Mouse (Mus musculus) cerebellum, postnatal 36 days (tissue): ENCODE data around the gene Picalm.
A peak's percentile ranks its signal among the peaks of the same experiment; 100 is the strongest.

Experiments
- DNase-seq, 2 experiments: peaks; one replicate each; pipeline ENCODE4 v3.0.0; 2021 to 2022; ENCODE audit warnings: mixed read lengths in 2 of 2

Picalm gene

DNA sequence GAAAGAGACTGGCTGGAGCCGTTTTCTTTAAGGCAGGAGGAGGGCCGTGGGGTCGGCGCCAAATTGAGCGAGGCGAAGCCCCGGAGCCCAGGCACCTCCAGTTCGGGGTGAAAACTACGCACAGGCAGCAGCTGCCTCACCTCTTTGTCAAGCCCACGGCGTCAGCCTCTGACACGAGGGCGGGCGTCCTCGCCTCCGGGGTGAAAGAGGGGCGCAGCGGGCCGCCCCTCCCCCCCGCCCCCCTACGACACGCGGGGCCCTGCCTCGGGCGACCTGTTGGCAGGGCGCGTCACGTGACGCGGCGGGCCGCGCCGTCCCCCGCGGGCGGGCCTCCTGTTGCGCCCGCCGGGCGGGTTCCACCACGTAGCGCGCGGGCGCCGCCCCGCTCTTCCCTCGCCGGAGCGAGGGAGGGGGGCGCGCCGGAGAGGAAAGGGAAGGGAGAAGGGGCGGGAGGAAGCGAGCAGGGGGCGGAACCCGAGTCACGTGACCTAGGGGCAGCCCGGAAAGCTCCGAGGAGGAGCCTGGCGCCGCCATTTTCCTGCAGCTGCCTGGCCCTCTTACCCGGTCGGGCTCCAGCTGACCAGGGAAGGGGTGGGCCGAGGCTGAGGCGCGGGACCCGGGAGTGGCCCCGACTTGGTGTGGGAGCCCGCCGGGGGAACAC is at the start of gene Picalm:
Gene Picalm, plus strand, starts transcription at position 482 of the 661 bp plus-strand sequence.
- DNase-seq = peak; percentile 93 to 96

GRCm38 (mm10) chr7:90083799-90084198 is 46.2 kb upstream of the Picalm start:
- no peak for DNase-seq

DNA sequence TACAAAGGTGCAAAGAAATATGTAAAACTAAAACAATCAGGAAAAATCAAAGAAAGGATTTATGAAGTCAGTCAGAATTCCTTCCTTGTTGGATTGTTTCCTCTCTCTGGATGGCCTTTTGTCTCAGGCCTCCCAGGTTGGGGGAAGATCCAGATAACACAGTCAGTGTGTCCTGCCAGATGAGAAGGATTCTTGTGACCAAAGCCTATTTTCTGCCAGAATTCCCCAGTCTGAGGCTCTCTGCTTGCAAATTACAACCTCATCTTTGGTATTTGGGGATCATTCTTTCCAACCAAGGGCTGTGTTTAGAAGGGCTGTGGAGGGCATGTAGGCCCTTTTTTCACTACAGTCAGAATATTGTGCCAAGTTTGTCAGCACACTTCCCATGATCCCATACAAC is 45.5 kb upstream of the Picalm start:
- DNase-seq = no peak

DNA sequence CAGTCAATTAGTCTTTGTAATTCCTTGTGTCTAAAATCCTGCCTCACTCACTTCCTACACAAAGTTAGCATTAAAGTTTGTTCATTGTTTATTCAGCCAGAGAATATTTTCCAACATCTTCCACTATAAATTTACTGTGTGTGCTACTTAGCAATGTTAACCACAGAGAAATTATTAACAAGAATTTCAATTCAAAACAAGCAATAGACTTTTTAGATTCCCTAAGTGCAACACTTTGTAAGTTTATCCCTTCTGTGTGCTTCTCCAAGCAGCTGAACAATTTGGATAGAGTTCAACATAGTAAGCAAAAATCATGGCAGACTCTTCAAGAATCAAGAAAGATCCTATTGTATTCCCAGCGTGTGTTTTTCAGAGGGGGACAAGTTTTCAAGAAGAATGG is 44.3 kb upstream of the Picalm start:
- DNase-seq = no peak

GRCm38 (mm10) chr7:90086821-90087220 is 43.2 kb upstream of the Picalm start:
- DNase-seq = no peak

- no peak for DNase-seq
These were observed 39.0 kb upstream of the Picalm start for GRCm38 (mm10) chr7:90090996-90091395.

DNA sequence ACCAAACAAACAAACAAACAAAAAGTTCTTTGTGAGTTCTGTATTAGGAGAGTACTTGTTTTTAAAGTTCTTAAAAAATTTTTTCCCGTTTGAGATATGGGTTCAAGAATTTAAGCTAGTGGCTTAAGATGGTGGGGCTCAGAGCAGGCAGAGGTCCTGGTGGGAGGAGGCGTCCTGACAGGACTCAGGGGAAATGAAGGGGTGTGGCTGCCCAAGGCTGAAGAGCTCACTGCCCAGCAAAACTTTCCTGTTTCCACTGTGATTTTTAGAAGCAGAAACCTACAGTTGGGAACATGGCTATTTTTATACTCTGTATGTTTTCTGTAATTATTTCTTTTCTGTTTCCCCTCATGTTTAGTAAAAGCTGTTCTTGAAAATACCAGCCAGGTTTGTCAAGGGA is 38.3 kb upstream of the Picalm start:
- DNase-seq = no peak

DNA sequence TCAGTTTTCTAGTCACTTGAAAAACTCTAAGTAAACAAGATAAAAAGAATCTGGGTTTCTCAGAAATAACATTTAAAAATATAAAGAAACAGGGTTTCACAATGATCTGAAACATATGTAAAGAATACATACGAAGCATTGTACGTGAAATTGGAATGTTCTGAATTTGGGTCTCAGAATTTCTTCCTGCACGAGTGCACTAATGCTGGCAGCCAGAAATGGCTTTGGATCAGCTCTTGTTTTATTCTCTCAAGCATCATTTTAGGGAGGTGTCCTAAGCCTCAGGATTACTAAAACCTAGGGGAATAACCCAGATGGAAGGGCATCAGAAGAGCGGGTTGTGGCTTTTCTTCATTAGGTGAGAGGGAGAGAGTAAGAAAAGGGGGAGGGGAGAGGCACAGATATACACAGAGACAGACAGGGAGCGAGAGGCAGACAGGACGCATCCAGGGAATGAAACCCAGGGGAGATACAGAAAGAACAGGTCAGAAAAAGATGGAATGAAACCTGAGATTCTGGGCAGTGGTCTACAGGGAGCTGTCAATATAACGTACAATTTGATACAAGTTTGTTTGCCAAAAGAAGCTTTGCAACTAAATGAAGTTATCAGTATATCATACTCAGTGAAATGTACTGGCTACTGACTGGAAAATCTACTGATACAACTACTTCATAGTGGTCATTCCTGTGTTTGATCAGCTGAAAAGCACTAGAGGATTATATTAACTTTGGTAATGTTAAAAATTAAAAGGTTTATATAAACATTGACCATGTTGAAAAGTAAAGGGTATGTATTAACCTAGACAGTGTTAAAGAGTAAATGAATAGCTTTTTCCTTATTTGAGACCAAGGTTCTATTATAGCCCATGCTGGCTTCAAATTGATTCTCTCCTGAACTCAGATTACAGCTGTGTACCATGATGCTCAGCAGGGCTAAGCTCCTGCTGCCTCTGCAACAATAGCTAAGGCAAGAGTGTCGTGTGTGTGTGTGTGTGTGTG is 37.3 kb upstream of the Picalm start:
- no peak for DNase-seq

GRCm38 (mm10) chr7:90095097-90095496 is 34.9 kb upstream of the Picalm start:
- no peak for DNase-seq

GRCm38 (mm10) chr7:90095766-90096372 is 34.1 kb upstream of the Picalm start:
- DNase-seq = no peak

GRCm38 (mm10) chr7:90096609-90097008 is 33.4 kb upstream of the Picalm start:
- DNase-seq = no peak

DNA sequence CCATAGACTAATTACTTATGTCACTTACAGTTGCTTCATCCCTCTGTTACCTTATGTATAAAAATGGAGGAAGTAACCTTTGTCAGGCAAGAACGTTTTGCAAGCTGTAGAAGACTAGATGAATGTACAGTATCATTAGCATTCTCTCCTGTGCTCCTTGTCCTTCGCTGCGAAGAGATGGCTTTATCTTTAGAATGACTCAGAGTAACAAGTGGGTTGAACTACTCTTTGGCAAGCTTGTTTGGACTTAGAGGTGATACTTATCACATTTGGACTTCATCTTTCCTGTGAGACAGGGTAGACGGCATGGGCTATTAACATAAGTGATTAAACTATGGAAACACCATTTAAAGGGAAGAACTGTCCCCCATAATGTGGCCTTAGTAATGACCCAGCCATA is 31.8 kb upstream of the Picalm start:
- no peak for DNase-seq

- no peak for DNase-seq
These were observed 30.8 kb upstream of the Picalm start for GRCm38 (mm10) chr7:90099248-90099647.

DNA sequence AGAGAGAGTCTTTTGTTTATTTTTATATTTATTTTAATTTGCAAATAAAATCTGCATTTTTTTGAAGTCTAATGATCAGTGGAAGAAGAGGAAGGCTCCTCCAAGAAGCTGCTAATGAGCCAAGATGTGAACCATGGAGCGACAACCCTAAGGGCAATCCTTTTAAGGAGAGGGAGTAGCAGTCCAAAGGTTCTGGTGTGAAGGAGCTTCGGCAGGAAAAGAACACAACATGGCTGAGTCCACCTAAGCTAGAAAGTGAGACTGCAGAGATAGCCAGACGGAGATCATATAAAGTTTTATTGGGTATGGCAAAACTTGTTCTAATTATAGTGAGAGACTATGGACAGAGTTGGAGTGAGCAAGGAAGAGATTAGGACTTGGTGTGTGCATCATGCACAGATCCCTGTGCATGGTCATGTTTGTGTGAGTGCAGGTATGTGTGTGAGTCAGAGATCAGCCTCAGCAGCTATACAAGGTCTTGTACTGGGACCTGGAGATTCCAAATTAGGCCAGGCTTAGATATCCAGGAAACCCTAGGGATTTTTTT is 29.3 kb upstream of the Picalm start:
- no peak for DNase-seq

DNA sequence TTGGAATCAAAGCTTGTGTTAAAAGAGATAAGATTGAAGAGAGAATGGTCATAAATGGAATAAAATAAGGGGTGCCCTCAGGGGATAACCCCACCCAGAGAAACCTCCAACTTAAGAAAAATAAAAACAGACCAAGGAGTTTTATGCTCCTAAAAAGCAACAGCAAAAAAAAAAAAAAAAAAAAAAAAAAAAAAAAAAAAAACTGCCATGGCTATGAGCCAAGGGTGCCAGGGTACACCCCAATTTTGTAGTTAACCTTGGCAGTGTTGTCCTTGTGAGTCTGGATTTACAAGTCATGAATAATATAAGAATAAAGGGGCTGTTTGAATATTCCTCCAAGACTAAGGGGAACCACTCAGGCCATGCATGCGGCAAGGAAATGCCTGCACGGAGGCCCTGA is 13.9 kb upstream of the Picalm start:
- DNase-seq = no peak

GRCm38 (mm10) chr7:90120106-90120505 is 9.9 kb upstream of the Picalm start:
- no peak for DNase-seq

- DNase-seq = no peak
These were observed 5.0 kb upstream of the Picalm start for GRCm38 (mm10) chr7:90124991-90125390.

DNA sequence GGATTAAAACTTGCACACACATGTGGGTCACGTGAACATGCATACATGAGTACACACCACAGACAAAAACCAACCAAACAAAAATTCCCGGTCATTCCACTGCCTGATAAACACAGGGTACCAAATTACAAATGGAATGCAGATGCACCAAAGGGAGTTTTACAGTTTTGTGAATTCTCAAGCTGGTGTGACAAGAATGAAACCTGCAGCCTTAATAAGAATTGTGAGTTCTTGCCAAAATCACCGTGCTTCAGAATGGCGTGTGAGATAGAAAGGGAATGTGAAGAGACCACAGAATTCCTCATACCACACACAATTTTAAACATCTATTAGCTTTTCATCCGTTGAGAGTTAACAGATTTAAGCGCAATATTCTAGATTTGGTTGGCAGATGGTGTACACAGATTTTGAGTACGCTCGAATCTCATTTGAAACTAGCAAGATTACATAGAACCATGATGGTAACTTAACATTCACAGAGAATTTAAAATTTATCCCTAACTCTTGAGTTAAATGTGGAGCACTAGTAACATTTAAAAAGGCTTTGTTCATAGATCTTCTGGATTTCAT is 1.3 kb upstream of the Picalm start:
- no peak for DNase-seq

DNA sequence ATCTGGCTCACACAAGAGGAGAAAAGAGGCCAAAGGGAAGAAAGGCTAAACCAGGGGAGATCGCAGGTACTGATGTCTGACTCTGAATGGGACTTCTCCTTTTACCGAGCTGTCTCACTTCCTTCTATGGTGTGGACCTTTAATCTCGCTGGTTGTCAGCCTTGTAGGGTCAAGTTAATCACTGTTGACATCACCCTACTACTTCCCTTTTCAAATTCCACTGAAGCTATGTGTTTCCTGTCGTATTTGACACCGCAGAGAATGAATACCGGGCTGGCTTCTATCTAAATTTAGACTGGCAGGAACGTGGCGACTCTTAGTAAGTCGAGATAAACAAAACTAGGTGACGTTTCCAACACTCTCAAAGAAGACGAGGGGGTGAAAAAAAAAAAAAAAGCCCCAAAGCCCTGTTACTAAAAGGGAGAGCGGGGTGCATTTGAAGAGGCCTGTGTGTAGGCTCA is 712 bp upstream of the Picalm start:
- peak in 1 of 2 experiments; percentile 58 for DNase-seq

DNA sequence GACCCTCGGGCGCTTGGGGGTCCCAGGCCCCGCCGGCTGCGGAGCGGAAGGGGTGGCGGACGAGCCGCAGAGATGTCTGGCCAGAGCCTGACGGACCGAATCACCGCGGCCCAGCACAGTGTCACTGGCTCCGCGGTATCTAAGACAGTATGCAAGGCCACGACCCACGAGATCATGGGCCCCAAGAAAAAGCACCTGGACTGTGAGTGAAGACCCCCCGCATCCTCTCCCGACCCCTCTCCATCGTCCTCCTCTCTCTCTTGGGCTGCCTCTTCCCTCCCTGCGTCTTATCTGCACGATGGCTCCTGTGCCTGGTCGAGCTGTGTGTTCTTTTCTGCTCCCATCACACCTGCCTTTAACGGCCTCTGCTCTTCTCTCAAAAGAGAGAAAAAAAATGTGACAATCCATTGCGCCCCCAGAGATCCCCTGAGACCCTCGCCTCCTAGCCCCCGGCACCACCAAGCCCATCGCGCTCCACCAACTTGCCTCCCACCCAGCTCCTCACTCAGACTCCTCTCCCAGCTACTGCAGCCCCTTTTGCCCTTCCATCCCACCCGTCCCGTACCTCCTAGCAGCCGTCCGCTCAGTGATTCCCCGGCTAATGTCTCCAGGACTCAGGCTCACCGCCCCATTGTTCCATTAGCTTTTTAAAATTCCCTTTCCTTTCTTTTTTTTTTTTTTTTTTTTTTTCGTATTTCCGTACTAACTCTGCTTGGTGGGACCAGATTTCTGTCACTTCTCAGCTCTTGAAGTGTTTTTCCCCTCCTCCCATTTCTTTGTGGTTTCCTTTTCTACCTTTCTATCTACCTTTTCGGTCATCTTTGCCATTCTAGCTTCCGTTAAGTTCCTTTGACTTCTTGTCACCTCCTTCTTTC is 725 bp downstream of the Picalm start:
- DNase-seq = peak; percentile 19 to 50

GRCm38 (mm10) chr7:90131376-90131651 is 1.3 kb downstream of the Picalm start:
- no peak for DNase-seq

GRCm38 (mm10) chr7:90131831-90132241 is 1.8 kb downstream of the Picalm start:
- DNase-seq = no peak
